Mouse (Mus musculus): ENCODE data around the gene Pagr1b.

- TF ChIP-seq CTCF (IDR thresholded peaks at IDR 0.05; ENCODE audit: control insufficient read depth, insufficient read depth, low read length) (no peak), POLR2A (IDR thresholded peaks at IDR 0.05; ENCODE audit: borderline replicate concordance, control insufficient read depth, low read depth, low read length) (peak; percentile 83; the same call in 1 of the 2 replicates)
These were observed 10.9 kb upstream of the Pagr1b start, which contains the start of gene Maz for GRCm38 (mm10) chr7:127026984-127027726.

Data from bone marrow, adult 2 months (tissue).